Mouse (Mus musculus) yolk sac, embryonic 10.5 days (tissue): ENCODE results near the gene Nhs.
"Not testable (repeated sequence)": the region's sequence is repeated elsewhere in the genome, so short reads cannot be mapped to it uniquely, and the experiment has no call there.

Experiments
- DNase-seq: peaks from one replicate; pipeline ENCODE4 v3.0.0-alpha.2; 2017; ENCODE audit warnings: low spot score

Nhs gene

DNA sequence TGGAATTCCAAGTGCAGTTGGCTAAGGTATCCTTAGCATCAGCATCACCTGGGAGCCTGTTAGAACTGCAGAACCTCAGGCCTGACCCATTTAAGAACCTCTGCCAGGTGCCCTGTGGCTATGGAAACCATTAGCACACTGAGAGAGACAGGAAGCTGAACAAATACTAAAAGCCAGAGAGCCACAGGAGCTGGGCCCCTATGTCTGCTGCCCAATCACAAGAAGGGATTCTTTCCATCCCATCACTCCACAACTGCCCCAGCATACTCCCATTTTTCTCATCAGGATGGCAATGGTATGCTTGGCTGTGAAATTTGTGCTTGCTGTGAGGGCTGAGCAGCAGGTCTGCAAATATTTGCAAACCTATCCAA, 232.9 kb downstream of the Nhs start:
- no peak for DNase-seq

DNA sequence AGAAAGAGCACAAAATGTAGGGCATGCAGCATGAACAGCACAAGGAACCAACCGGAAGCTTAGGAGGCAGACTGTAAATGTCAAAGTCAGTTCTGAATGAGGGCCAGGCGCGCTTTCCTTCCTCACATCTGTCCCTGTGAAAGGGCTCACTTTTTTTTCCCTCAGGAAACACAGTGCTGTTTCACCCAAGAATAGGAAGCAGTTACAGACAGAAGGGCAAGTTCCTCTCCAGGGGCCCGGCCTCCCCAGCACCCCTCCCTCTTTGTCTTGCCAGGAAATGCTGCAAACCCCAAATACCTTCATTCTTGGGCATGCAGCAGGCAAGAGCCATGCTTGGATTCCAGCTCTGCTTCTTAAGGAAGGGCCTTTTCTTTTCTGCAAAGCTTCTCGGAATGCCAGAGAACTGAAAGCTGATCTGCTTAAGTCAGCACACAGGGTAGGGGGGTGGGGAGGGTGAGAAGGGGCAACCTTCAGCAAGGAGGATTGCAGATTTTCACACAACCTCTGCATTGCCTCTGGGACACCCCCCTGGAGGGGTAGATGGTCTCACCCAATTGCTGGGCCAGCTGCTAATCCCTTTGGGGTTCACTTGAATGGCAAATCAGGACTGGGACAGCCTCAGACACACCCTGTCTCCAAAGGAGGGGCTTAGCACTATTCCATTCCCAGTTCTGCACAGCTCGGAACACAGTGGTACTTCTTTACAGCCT, 233.4 kb downstream of the Nhs start:
- peak; percentile 46 for DNase-seq

DNA sequence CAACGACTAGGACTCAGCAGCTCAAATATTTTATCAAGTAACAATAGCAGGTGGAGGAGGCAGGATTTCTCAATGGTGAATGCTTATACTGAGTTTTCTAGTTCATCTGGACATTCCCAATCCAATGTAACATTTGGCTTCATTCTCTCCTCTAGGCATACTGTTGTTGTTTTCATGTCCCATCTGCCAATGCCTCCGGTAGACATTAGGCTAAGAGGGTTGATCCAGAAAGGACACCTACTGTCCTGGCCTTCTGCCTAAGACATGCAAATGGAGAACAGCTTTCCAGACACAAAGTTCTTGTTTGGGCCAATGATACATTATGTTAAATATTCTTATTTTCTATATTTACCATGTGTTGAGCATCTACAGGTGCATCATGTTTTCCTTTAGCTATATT, 236.9 kb downstream of the Nhs start:
- DNase-seq: no peak

DNA sequence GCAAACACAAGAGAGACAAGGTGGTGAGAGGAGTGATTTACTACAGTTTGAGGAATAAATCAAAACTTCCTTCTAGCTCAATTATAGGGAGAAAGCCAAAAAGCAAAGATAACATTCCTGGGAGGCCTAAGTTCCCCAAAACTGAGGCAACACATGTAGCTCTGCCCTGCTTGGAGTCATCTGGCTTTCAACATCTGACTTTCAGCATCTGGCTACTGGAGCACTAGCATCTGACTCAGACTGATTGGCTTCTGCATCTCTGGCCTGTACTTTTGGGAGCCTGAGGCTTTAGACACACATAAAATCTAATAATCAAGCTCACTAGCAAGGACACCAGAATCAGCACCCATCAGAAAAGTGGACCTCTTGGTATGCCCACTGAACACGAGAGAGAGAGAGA, 237.9 kb downstream of the Nhs start:
- no peak for DNase-seq

DNA sequence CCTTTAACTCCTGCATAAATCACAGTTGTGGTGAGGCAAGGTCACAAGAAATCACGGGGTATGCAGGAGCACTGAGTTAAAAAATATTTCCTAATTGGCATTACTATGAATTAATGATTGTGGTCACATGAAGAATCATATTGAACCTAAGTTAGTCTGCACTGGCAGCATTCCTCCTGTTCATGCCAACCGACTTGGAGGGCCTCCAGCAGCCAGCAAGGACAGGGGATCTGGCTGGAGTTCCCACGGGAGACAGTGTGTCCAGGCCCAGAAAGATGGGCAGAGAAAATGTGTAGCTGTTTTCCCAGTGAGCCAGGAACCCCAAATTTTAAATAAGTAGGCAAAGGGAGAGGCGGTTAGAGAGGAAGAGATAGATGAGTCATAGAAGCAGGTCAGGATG, 249.6 kb downstream of the Nhs start:
- no peak for DNase-seq

DNA sequence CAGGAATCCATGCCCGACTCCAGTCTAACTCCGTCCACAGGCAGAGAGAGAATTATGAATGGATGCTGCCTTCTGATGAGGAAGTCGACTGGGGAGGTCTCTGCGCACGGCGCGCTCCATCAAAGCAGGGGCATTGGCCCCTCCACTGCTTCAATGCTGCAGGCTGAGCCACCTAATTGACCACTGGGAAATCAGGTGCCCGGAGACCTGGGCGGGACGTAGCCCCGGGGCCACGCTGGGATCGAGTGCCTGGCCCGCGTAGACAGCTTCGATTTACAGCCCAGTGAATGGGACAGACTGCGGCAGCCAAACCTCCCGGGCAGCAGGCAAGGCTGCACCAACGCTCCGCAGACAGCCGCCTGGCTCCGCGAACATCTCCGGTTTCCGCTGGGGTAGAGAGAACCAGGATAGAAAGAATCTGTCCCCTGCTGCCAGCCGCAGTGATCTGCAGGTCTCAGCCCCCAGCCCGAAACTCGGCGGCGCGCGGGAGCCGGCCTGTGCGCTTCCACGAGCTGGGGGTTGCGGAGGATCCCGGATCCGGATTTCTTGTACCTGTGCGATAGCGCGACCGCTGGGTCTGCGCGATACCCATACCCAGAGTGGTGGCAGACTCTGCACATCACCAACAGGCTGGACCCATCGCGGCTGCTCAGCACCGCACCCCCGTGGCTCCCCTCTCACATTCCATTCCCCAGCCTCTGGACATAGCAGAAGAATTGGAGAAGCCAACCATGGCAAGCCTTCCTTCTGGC, 250.7 kb downstream of the Nhs start:
- peak; percentile 3 for DNase-seq

DNA sequence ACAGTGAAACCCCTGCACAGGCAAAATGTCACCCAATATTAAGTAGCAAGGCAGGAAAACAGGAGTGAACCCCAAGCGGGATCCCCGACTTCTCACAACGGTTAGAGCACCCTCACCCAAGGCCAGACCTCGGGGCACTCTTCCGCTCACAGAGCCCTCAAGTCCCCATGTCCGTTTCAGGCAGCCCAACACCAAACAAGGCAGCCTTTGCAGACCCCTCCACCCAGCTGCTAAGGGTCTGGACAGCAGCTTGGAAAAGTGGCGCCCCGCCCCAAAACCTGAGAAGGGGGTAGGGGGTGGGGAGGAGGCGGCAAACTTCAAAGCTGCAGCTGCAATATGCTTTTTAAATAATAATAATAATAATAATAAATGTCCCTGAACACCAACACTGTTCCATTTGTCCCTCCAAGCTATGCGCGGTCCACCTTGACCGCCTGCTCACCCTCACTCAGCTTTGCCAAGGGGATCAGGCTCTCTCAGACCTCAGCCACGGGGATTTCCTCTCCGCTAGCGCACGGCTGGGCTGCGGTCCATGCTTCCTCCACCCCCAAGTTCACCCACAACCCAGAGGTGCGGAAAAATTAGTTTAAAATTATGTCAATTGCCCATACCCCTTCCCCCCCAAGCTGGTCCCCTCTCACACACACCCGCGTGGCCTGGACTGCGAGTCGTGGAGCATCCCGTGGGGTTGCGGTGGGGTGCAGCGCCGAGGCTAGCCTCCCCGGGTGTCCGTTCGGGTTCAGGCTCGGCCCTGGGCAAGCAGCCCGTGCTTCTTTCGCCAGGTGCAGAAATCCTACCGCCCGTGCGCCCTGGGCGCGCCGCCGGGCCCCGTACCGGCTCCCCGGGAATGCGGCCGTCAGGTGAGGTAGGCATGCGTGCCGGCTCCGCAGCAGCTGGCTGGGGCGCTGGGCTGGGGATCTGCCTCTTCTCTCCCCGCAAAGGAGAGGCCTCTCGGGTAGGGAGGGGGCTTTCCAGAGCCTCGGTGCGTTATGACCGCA, 251.6 kb downstream of the Nhs start:
- DNase-seq: no peak

DNA sequence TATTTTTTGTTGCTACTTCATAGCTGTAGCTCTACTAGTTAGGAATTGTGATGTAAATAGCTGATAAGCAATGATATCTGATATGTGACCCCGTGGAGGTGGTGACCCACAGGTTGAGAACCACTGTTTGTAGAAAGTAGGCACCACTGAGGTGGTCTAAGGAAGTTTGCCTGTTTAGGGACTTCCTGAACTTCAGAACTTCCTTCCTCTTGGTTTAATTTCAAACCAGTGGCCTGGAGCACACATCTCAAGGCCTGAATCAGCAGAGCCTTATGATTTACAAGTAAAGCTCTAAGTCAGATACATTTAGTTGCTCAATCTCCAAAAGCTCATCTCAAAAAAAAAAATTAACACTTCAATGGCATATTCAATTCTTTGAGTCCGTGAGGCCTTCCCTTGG, 265.1 kb downstream of the Nhs start:
- DNase-seq: no peak

DNA sequence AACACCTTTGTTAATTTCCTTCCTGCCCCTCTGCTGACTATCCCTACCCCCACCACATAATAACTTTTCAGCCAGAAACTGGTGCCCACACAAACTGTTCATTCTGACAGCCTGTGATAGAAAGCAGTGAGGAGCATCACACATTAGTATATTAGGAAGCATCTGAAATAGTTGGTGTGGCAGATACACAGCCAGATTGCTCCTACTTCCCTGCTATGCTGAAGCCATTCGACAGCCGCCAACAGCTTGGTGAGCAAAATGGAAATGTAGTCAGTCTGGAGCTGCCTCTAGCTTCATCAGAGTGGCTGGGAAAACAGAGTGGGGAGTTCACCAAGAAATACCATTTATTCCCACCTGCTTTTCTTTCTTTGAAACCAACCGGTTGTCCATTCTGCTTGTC, 275.9 kb downstream of the Nhs start:
- no peak for DNase-seq

DNA sequence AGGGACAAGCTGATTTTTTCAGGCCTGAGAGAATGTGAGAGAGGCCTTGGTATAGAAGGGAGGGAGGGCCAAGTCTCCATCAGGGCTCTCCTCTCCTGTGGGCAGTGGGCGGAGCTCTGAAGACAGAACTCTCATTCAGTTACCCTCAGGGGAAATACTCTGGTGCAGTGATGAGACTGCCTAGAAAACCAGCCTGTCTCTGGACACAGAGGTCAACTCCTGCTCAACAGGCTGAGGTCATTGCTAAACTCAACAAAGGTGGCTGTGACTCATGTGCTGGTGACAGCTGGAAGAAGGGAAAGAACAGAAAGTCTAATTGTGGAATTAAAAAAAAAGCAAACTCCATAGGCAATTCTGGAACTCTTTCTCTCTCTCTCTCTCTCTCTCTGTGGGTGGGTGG, 282.4 kb downstream of the Nhs start:
- no peak for DNase-seq

DNA sequence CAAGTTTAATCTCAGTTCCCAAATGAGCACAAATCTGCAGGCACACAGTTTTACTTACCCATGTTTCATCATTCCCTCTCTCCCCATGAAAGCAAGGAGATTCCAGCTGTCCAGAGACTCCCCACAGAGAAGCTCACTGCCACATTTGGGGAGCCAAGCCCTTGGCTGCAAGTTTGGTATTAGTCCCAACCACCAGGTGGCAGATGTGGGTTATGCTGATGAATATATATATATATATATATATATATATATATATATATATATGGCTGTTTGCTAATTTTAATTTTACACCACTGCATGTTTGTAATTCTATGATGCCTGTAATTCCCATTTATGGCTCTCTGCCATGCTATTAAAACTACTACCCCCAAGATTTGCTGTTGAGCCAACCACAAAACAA, 286.0 kb downstream of the Nhs start:
- DNase-seq: no peak

DNA sequence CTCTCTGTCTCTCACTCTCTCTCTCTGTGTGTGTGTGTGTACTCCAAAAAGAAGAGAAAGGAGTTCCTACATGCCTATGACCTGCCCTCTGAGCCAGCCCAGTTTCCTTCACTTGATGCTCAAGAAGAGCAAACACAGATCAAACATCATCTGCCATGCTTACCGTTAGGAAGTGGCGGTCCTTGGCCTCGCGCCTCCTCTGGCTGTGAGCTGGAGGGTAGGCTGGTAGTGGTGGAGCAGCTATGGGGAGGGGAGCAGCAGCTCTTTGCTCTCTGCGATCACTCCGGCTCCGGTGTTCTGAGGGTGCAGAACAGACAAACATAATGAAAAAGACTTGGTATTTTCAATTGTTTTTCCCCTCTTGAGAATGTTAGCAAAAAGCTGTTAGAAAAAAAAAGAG, 288.2 kb downstream of the Nhs start:
- DNase-seq: no peak

DNA sequence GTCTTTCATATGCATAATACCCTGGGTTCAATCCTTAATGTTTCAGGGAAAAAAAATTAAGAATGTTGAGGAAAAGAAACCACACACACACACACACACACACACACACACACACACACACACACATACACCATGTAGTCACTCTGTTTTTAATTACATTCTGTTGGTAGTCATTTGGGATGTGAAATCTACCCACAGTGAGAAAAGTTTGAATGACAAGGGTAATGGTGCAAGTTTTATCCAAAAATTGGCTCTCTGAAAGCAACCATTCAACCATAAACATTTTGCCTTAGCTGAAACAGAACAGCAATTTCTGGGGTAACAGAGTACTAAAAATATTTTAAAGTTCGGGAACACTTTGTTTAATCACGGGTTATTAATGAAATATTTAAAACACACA, 303.9 kb downstream of the Nhs start:
- no peak for DNase-seq

DNA sequence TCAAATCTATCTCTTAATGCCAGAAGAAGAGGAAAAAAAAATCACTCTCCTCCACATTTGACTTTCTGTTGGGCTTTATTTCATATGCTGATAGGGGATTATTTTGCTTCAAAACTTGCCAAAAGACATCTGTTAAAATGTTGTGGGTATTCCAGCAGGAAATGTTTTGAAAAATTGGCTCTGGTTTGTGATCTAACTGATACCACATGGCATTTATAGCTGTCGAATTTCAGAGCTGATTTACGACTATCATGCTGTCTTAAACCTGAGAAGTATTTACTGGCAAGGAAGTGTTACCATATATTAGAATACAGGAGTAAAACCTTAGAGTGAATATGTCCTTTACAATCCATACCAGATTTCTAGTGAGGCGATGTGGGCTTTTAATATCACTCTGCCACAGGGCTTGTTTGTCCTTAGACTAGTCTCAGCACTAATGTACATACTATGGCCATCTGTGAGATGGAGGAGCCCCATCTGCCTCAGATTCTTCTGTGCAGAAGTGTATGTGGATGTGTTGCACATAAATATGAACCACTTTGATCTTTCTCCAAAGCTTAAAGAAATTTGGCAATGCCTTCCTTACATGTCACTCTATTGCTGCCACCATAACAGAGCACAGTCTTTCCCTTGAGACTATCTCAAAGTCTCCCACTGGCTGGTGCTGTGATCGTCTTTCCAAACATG, 305.8 kb downstream of the Nhs start:
- DNase-seq: no peak

DNA sequence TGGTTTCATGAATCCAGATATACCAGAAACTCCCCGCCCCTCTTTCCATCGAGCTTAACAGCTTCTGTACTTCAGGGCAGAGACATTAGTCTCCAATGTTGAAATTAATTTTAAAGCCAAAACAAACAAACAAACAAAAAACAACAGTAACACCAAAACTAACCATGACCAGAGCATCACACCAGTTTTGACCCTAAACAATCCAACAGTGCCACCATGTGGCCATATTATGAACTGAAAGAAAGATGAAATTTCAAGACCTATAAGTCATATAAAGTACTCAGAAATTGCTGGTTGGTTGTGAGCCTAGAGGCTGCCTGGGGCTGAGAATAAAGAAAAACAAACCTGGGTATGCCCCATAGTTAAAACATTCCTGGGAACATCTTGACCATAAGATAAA, 333.3 kb downstream of the Nhs start:
- DNase-seq: not testable (repeated sequence)

DNA sequence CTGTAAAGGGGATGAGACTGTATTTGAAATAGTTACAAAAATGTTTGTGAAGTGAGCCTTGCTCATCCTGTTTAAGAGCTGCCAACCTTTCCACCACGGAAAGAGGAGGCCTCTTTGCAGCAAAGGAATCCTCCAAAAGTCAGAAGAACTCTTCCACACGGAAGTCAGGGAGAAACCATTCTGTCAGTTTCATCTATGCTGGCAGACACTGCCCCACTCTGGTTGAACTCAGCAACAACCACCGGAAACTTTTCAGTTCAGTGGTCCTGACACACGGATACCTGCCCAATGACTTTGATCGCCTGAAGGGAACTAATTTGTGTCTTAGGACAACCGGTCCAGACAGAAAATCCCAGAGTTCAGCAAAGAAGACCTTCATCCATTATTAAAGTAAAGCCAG, 369.3 kb downstream of the Nhs start:
- no peak for DNase-seq
